14 mouse cellular contexts compared by ENCODE assay signal in genomic region chr14:20502966-20503365, GRCm38 (mm10). TPM values are rescaled to one million over a fixed set of nuclear protein-coding genes. Genes with fewer than 3 reads are reported as not detected.
A peak's percentile ranks its signal among the peaks of the same experiment; 100 is the strongest.
DNase-seq lines count a peak whose midpoint lies in the region; ATAC-seq and TF ChIP-seq lines count a peak whose summit lies in the region.
"Had no signal": no experiment of that assay in that cellular context is flagged by ENCODE, and none has a peak within 500 bp of the region (broad histone marks: within the 10 kb centered on the region; RNA-seq: fewer than 3 reads in every experiment).

No protein-coding gene starts in this region.

- no peak overlapping the region for H3K27ac ChIP-seq in stomach, postnatal 0 days (replicated peaks)
- H3K27ac ChIP-seq in midbrain, embryonic 15.5 days: no peak overlapping the region
- H3K27ac ChIP-seq: hindbrain, embryonic 10.5 days; liver, embryonic 12.5 days had no signal

- intact Hi-C loops in left cerebral cortex, postnatal 14 days (cut with DNase I): no loop called here

- no peak for DNase-seq in frontal cortex, adult 2 months (ENCODE audit: extremely low spot score in 1 of 2, low spot score in 1 of 2)
- peak; percentile 8 for DNase-seq in lung, postnatal 36 days
- DNase-seq in lung, adult 18-20 months: no peak
- DNase-seq in induced T-regulatory cell, adult 2 months (ENCODE audit: low read depth): peak; percentile 62
- DNase-seq in stomach, postnatal 0 days (ENCODE audit: low spot score): no peak
- DNase-seq in left cerebral cortex, postnatal 14 days (ENCODE audit: low spot score in 2 of 2): no peak
- DNase-seq: adrenal gland, postnatal 14 days; gastrocnemius, postnatal 36 days; thymus, adult 2 months had no signal

- no peaks in the 10 kb centered on the region for H3K27me3 ChIP-seq in stomach, postnatal 0 days (ENCODE audit: control insufficient read depth, insufficient read depth, low read length)
- H3K27me3 ChIP-seq in midbrain, embryonic 15.5 days (replicated peaks): no peaks in the 10 kb centered on the region
- H3K27me3 ChIP-seq: liver, embryonic 12.5 days; megakaryocyte, embryonic 14.5 days had no signal

- no peak overlapping the region for H3K4me2 ChIP-seq in stomach, postnatal 0 days (replicated peaks; ENCODE audit: low read depth)
- H3K4me2 ChIP-seq in midbrain, embryonic 15.5 days: no peak overlapping the region
- H3K4me2 ChIP-seq: liver, embryonic 12.5 days had no signal

- peaks cover 6% of the 10 kb centered on the region; the same call in 1 of the 2 replicates for H3K36me3 ChIP-seq in stomach, postnatal 0 days (ENCODE audit: control insufficient read depth, insufficient read depth, low read length)
- peaks cover 8% of the 10 kb centered on the region for H3K36me3 ChIP-seq in midbrain, embryonic 15.5 days (replicated peaks)

- no peak overlapping the region for H3K4me3 ChIP-seq in stomach, postnatal 0 days (ENCODE audit: low read depth, low read length)
- no peak overlapping the region for H3K4me3 ChIP-seq in midbrain, embryonic 15.5 days
- H3K4me3 ChIP-seq: hindbrain, embryonic 10.5 days; liver, embryonic 12.5 days; megakaryocyte, embryonic 14.5 days had no signal

- no peak for TF ChIP-seq CTCF in stomach, postnatal 0 days (IDR thresholded peaks at IDR 0.05; ENCODE audit: low read depth)

- peak; percentile 79; the same call in 1 of the 2 replicates for ATAC-seq in frontal cortex, adult (ENCODE audit: low TSS enrichment)
- peak; percentile 81 for ATAC-seq in stomach, postnatal 0 days (ENCODE audit: low FRiP score, low TSS enrichment)
- no peak for ATAC-seq in midbrain, embryonic 15.5 days (replicated peaks)
- ATAC-seq: liver, embryonic 12.5 days had no signal

- no peaks in the 10 kb centered on the region for H3K4me1 ChIP-seq in stomach, postnatal 0 days (replicated peaks; ENCODE audit: control insufficient read depth, insufficient read depth)
- no peaks in the 10 kb centered on the region for H3K4me1 ChIP-seq in midbrain, embryonic 15.5 days
- H3K4me1 ChIP-seq: hindbrain, embryonic 10.5 days; liver, embryonic 12.5 days had no signal

- H3K9ac ChIP-seq in stomach, postnatal 0 days (ENCODE audit: low read length): no peak overlapping the region
- no peak overlapping the region for H3K9ac ChIP-seq in midbrain, embryonic 15.5 days
- H3K9ac ChIP-seq: liver, embryonic 12.5 days had no signal

- TF ChIP-seq EP300 in stomach, postnatal 0 days (optimal IDR thresholded peaks at IDR 0.05): no peak

- H3K9me3 ChIP-seq in stomach, postnatal 0 days (ENCODE audit: control insufficient read depth, low read length): no peaks in the 10 kb centered on the region
- H3K9me3 ChIP-seq in midbrain, embryonic 15.5 days: no peaks in the 10 kb centered on the region
- H3K9me3 ChIP-seq: hindbrain, embryonic 10.5 days; liver, embryonic 12.5 days; megakaryocyte, embryonic 14.5 days had no signal

- WGBS in stomach, postnatal 0 days: 85% methylated on average over 10 of the region's 10 CpGs
- 97% methylated on average over 10 of the region's 10 CpGs for WGBS in midbrain, embryonic 15.5 days

RNA-seq across cellular contexts. Expression of gene Mss51, which starts 6.3 kb away (rescaled TPM):
- polyA plus RNA-seq in frontal cortex, adult 2 months (2012; rRNA removed): 0.36 and 0.62 TPM in 2 replicates
- polyA plus RNA-seq in stomach, postnatal 0 days (2015; fragmentation: Nextera tagmentation; extraction: Ambion mirVana): 0.18 and 0.38 TPM in 2 replicates
- polyA plus RNA-seq in midbrain, embryonic 15.5 days (2015; fragmentation: Nextera tagmentation; extraction: Ambion mirVana): 0.39 and 0.40 TPM in 2 replicates
- total RNA-seq in left cerebral cortex, postnatal 14 days (2021): 1 to 10 TPM in 1 of 2 experiments, under 1 TPM in 1; 0.59 to 1.0 TPM

RNA-seq across cellular contexts. Expression of gene Anxa7, which starts 23.0 kb away (rescaled TPM):
- 72.6 TPM in 2 replicates for polyA plus RNA-seq in frontal cortex, adult 2 months (2012; rRNA removed)
- polyA plus RNA-seq in stomach, postnatal 0 days (2015; fragmentation: Nextera tagmentation; extraction: Ambion mirVana): 82.4 and 86.3 TPM in 2 replicates
- 13.1 and 13.5 TPM in 2 replicates for polyA plus RNA-seq in midbrain, embryonic 15.5 days (2015; fragmentation: Nextera tagmentation; extraction: Ambion mirVana)
- total RNA-seq in left cerebral cortex, postnatal 14 days (2021): 10 to 100 TPM; 49.4 to 49.8 TPM

RNA-seq across cellular contexts. Expression of gene Ppp3cb, which starts 43.4 kb away (rescaled TPM):
- 173 and 179 TPM in 2 replicates for polyA plus RNA-seq in frontal cortex, adult 2 months (2012; rRNA removed)
- polyA plus RNA-seq in stomach, postnatal 0 days (2015; fragmentation: Nextera tagmentation; extraction: Ambion mirVana): 21.2 and 22.7 TPM in 2 replicates
- polyA plus RNA-seq in midbrain, embryonic 15.5 days (2015; fragmentation: Nextera tagmentation; extraction: Ambion mirVana): 89.3 and 95.9 TPM in 2 replicates
- total RNA-seq in left cerebral cortex, postnatal 14 days (2021): 100 to 1,000 TPM; 387 to 395 TPM

RNA-seq across cellular contexts. Expression of gene Cfap70, which starts 50.9 kb away (rescaled TPM):
- polyA plus RNA-seq in frontal cortex, adult 2 months (2012; rRNA removed): 0.72 and 1.7 TPM in 2 replicates
- polyA plus RNA-seq in stomach, postnatal 0 days (2015; fragmentation: Nextera tagmentation; extraction: Ambion mirVana): 0.16 and 0.25 TPM in 2 replicates
- 0.72 and 1.7 TPM in 2 replicates for polyA plus RNA-seq in midbrain, embryonic 15.5 days (2015; fragmentation: Nextera tagmentation; extraction: Ambion mirVana)
- 1 to 10 TPM; 2.0 to 3.1 TPM for total RNA-seq in left cerebral cortex, postnatal 14 days (2021)
- polyA plus RNA-seq: thymus, adult 2 months had no signal

Comparison
In these comparisons a context has a peak if more than half of its experiments do, and no peak if none do; other contexts are left out.
1. DNase-seq: peak in lung, postnatal 36 days (single experiment) and induced T-regulatory cell, adult 2 months (single experiment); none in frontal cortex, adult 2 months (0 of 2), lung, adult 18-20 months (0 of 2), stomach, postnatal 0 days (single experiment) and left cerebral cortex, postnatal 14 days (0 of 2).